Mouse (Mus musculus): ENCODE results near the gene Nop16. TPM values are rescaled to one million over a fixed set of nuclear protein-coding genes. Genes with fewer than 3 reads are reported as not detected.
A peak's percentile ranks its signal among the peaks of the same experiment; 100 is the strongest.

Nop16 gene
- polyA plus RNA-seq, 1 experiment: 19.3 TPM

- Histone ChIP-seq H3K4me3 (ENCODE audit: insufficient read depth, low read length) (peak overlapping the region; percentile 50), H3K4me1 (ENCODE audit: control insufficient read depth, insufficient read depth, low read length) (peaks cover 38% of the 10 kb centered on the region), H3K27ac (ENCODE audit: insufficient read depth, low read depth, low read length) (peak overlapping the region; percentile 94)
- no peak; the same call in 1 of the 2 replicates for TF ChIP-seq CTCF (IDR thresholded peaks at IDR 0.05; ENCODE audit: low read depth, low read length)
- TF ChIP-seq POLR2A (IDR thresholded peaks at IDR 0.05; ENCODE audit: borderline replicate concordance, low read depth, low read length): no peak
Measured at GRCm38 (mm10) chr13:54577652-54578507, 12.0 kb downstream of the Nop16 start.

DNA sequence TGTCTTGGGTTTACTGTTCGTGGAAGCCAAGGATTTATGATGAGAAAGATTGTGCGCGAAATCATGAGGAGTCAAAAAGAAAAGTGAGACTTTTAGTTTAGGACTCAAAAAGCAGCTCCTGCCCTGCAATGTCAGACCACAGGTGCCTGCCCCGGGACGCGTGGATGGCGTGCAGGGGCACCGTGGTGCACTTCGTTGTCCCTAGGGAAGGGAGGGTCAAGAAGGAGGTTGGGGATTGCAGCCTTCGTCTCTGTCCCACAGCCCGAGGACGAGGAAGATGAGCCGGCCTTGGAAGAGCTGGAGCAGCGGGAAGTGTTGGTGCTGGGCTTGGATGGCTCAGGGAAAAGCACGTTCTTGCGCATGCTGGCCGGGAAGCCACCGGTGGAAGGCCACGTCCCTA, 14.4 kb downstream of the Nop16 start:
- no peak for TF ChIP-seq CTCF (IDR thresholded peaks at IDR 0.05; ENCODE audit: low read depth, low read length)
- no peak for TF ChIP-seq POLR2A (IDR thresholded peaks at IDR 0.05; ENCODE audit: borderline replicate concordance, low read depth, low read length)
- no peak overlapping the region for H3K27ac ChIP-seq (ENCODE audit: insufficient read depth, low read depth, low read length)
- H3K4me1 ChIP-seq (ENCODE audit: control insufficient read depth, insufficient read depth, low read length): peaks cover 36% of the 10 kb centered on the region

DNA sequence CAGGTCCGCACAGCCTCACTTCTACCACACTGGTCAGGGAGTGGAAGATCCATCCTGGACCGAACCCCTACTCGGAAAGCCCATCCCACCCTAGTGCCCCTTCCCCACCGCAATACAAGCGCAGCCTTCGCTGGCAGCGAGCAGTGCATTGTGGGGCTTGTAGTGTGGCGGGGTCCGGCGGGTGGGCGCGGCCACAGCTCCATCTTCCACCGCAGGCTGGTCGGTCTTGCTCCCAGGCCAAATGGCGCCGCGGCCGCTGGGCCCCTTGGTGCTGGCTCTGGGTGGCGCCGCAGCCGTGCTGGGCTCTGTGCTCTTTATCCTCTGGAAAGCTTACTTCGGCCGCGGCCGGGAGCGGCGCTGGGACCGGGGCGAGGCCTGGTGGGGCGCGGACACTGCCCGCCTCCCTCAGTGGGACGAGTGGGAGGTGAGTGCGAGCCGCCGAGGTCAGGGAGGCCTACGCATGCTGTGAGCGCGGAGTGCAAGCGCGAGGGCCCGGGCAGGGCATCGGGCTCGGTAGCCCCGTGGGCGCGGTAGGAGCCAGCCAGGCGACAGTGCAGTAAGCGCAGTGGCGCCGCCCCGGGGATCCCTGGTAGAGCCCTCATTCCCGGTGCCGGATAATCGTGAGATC, 14.9 kb downstream of the Nop16 start, which contains the start of gene Arl10:
Arl10 (plus strand) TSS at position 162 of the 628 bp plus-strand sequence.
- Histone ChIP-seq H3K4me1 (ENCODE audit: control insufficient read depth, insufficient read depth, low read length) (peaks cover 32% of the 10 kb centered on the region), H3K27ac (ENCODE audit: insufficient read depth, low read depth, low read length) (no peak within 1 kb of the TSS), H3K4me3 (ENCODE audit: insufficient read depth, low read length) (peak within 1 kb of the TSS; percentile 73)
- TF ChIP-seq POLR2A (IDR thresholded peaks at IDR 0.05; ENCODE audit: borderline replicate concordance, low read depth, low read length): no peak

More for the DNA sequence above, 14.4 kb downstream of the Nop16 start:
- H3K4me3 ChIP-seq (ENCODE audit: insufficient read depth, low read length): peak overlapping the region; percentile 73

DNA sequence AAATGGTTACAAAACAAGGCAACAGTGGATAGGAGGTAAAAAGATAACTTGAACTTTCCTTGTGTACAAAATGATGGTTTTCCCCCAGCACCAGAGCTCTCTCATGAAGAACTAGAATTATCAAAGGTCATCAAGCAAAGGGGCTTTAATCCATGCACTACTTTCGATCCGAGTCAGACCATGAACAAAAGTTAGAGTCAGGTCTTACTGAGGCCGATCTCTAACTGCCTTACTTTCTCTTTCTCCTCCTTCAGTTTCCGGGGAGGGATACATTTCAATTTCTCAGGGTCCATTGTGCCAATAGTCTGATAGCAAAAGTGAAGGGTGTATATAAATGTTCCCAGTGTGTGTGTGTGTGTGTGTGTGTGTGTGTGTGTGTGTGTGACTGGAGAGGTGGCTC, 17.3 kb downstream of the Nop16 start:
- Histone ChIP-seq H3K4me1 (ENCODE audit: control insufficient read depth, insufficient read depth, low read length) (peaks cover 24% of the 10 kb centered on the region), H3K4me3 (ENCODE audit: insufficient read depth, low read length) (no peak overlapping the region), H3K27ac (ENCODE audit: insufficient read depth, low read depth, low read length) (no peak overlapping the region)
- no peak for TF ChIP-seq POLR2A (IDR thresholded peaks at IDR 0.05; ENCODE audit: borderline replicate concordance, low read depth, low read length)
- TF ChIP-seq CTCF (IDR thresholded peaks at IDR 0.05; ENCODE audit: low read depth, low read length): no peak

DNA sequence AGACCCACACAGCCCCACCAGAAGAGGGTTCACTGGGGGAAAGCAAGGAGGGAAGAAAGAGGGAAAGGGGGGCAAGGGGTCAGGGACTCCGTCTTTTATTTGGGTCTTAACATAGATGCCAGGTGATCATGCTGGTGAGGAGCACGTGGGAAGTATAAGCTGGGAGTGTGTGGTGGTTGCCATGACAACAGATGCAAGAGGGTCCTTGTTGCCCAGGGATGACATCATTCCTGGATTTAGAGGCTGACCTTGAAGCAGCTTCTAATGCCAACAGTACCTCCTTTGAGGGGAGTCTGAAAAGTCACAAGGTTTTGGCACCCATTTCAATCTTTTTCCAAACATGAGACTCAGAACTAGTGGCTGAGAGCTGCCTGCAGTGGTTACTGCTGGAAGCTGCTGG, 18.3 kb downstream of the Nop16 start:
- Histone ChIP-seq H3K4me1 (ENCODE audit: control insufficient read depth, insufficient read depth, low read length) (peaks cover 18% of the 10 kb centered on the region), H3K4me3 (ENCODE audit: insufficient read depth, low read length) (no peak overlapping the region), H3K27ac (ENCODE audit: insufficient read depth, low read depth, low read length) (no peak overlapping the region)
- no peak for TF ChIP-seq CTCF (IDR thresholded peaks at IDR 0.05; ENCODE audit: low read depth, low read length)
- no peak for TF ChIP-seq POLR2A (IDR thresholded peaks at IDR 0.05; ENCODE audit: borderline replicate concordance, low read depth, low read length)

- Histone ChIP-seq H3K27ac (ENCODE audit: insufficient read depth, low read depth, low read length) (no peak overlapping the region), H3K4me1 (ENCODE audit: control insufficient read depth, insufficient read depth, low read length) (peaks cover 14% of the 10 kb centered on the region), H3K4me3 (ENCODE audit: insufficient read depth, low read length) (no peak overlapping the region)
- no peak for TF ChIP-seq POLR2A (IDR thresholded peaks at IDR 0.05; ENCODE audit: borderline replicate concordance, low read depth, low read length)
- no peak for TF ChIP-seq CTCF (IDR thresholded peaks at IDR 0.05; ENCODE audit: low read depth, low read length)
Measured at GRCm38 (mm10) chr13:54570736-54571135, 19.2 kb downstream of the Nop16 start.

- no peak overlapping the region for H3K27ac ChIP-seq (ENCODE audit: insufficient read depth, low read depth, low read length)
- H3K4me3 ChIP-seq (ENCODE audit: insufficient read depth, low read length): no peak overlapping the region
- H3K4me1 ChIP-seq (ENCODE audit: control insufficient read depth, insufficient read depth, low read length): peaks cover 8% of the 10 kb centered on the region
- TF ChIP-seq POLR2A (IDR thresholded peaks at IDR 0.05; ENCODE audit: borderline replicate concordance, low read depth, low read length): no peak
- TF ChIP-seq CTCF (IDR thresholded peaks at IDR 0.05; ENCODE audit: low read depth, low read length): no peak
Measured at GRCm38 (mm10) chr13:54569282-54569681, 20.6 kb downstream of the Nop16 start.

- H3K4me1 ChIP-seq (ENCODE audit: control insufficient read depth, insufficient read depth, low read length): peaks cover 10% of the 10 kb centered on the region; the same call in 1 of the 2 replicates
Measured at GRCm38 (mm10) chr13:54568380-54568779, 21.5 kb downstream of the Nop16 start.

GRCm38 (mm10) chr13:54565594-54566345, 24.1 kb downstream of the Nop16 start:
- TF ChIP-seq CTCF (IDR thresholded peaks at IDR 0.05; ENCODE audit: low read depth, low read length) (peak; percentile 63; the same call in 1 of the 2 replicates), POLR2A (IDR thresholded peaks at IDR 0.05; ENCODE audit: borderline replicate concordance, low read depth, low read length) (no peak)
- H3K4me3 ChIP-seq (ENCODE audit: insufficient read depth, low read length): peak overlapping the region; percentile 78
- peaks cover 10% of the 10 kb centered on the region; the same call in 1 of the 2 replicates for H3K4me1 ChIP-seq (ENCODE audit: control insufficient read depth, insufficient read depth, low read length)
- H3K27ac ChIP-seq (ENCODE audit: insufficient read depth, low read depth, low read length): no peak overlapping the region

More at GRCm38 (mm10) chr13:54568380-54568779, 21.5 kb downstream of the Nop16 start:
- Histone ChIP-seq H3K27ac (ENCODE audit: insufficient read depth, low read depth, low read length) (no peak overlapping the region), H3K4me3 (ENCODE audit: insufficient read depth, low read length) (no peak overlapping the region)
- no peak for TF ChIP-seq CTCF (IDR thresholded peaks at IDR 0.05; ENCODE audit: low read depth, low read length)
- TF ChIP-seq POLR2A (IDR thresholded peaks at IDR 0.05; ENCODE audit: borderline replicate concordance, low read depth, low read length): no peak
